Mouse (Mus musculus) testis, postnatal 10 days (tissue): Measurements from ENCODE around the gene Pamr1.

Source experiments
- DNase-seq: peaks from one replicate; pipeline ENCODE4 v3.0.0; 2021; ENCODE audit warnings: low spot score

The Pamr1 gene

GRCm38 (mm10) chr2:102661052-102661451 is 111.2 kb downstream of the Pamr1 start:
- no peak for DNase-seq

GRCm38 (mm10) chr2:102662911-102663310 is 113.1 kb downstream of the Pamr1 start:
- DNase-seq: no peak

- DNase-seq: no peak
Measured at GRCm38 (mm10) chr2:102663339-102663738, 113.5 kb downstream of the Pamr1 start.

GRCm38 (mm10) chr2:102663865-102664264 is 114.1 kb downstream of the Pamr1 start:
- DNase-seq: no peak

GRCm38 (mm10) chr2:102667981-102668380 is 118.2 kb downstream of the Pamr1 start:
- DNase-seq: no peak

GRCm38 (mm10) chr2:102669580-102669979 is 119.8 kb downstream of the Pamr1 start:
- DNase-seq: no peak

- no peak for DNase-seq
Measured at GRCm38 (mm10) chr2:102674582-102674981, 124.8 kb downstream of the Pamr1 start.

GRCm38 (mm10) chr2:102675275-102675674 is 125.5 kb downstream of the Pamr1 start:
- peak; percentile 81 for DNase-seq

- no peak for DNase-seq
Measured at GRCm38 (mm10) chr2:102676716-102677312, 127.0 kb downstream of the Pamr1 start.

- no peak for DNase-seq
Measured at GRCm38 (mm10) chr2:102677400-102677799, 127.6 kb downstream of the Pamr1 start.

GRCm38 (mm10) chr2:102681351-102681750 is 131.5 kb downstream of the Pamr1 start:
- no peak for DNase-seq

- peak; percentile 76 for DNase-seq
Measured at GRCm38 (mm10) chr2:102682168-102682567, 132.4 kb downstream of the Pamr1 start.

GRCm38 (mm10) chr2:102685371-102686107 is 135.7 kb downstream of the Pamr1 start:
- DNase-seq: no peak

- DNase-seq: no peak
Measured at GRCm38 (mm10) chr2:102686108-102686450, 136.3 kb downstream of the Pamr1 start.
